Mouse (Mus musculus) E14TG2a.4 (cell line): ENCODE data around the gene Gm44511.

ENCODE experiments used
- CTCF ChIP-seq: conservative IDR thresholded peaks from 2 replicates; pipeline ENCODE4 v1.5.1; 2014; ENCODE audit warnings: low read length
- NANOG ChIP-seq: IDR thresholded peaks from 2 replicates; pipeline ENCODE4 v1.6.1; 2014; ENCODE audit warnings: borderline replicate concordance, low read length, mixed read lengths
- POU5F1 ChIP-seq: IDR thresholded peaks from 2 replicates; pipeline ENCODE4 v1.6.1; 2014; ENCODE audit warnings: low read length, borderline replicate concordance

DNA sequence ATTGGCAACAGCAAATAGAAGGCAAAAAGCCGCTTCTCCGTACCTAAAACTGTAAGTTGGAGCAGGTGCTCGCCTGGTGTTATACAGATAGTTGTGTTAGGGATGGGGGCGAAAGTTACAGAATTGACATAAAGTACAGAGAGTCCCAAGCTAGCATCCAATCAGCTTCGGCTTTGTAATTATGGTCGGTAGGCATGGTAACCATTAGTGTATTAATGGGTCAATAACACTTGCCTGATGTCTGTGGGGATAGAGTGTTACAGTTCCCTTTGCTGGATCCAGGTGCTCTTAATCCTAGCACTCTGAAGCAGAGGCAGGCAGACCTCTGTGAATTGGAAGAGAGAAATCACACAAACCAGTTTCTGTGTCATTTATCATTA lies 10.8 kb upstream of the Gm44511 start:
- no peak for TF ChIP-seq CTCF
- TF ChIP-seq POU5F1 = no peak
- no peak for TF ChIP-seq NANOG
